8 mouse cellular contexts compared by ENCODE assay signal in genomic region chr13:113614635-113615545, GRCm38 (mm10). TPM values are rescaled to one million over a fixed set of nuclear protein-coding genes. Genes with fewer than 3 reads are reported as not detected.
DNase-seq lines count a peak whose midpoint lies in the region; ATAC-seq and TF ChIP-seq lines count a peak whose summit lies in the region.

No protein-coding gene starts in this region.

- no peaks in the 10 kb centered on the region for H3K9me3 ChIP-seq in hindbrain, embryonic 11.5 days (ENCODE audit: control insufficient read depth, low read length)

- H3K27me3 ChIP-seq in cerebellum, adult 2 months (ENCODE audit: control insufficient read depth, insufficient read depth, low read length), result no peaks in the 10 kb centered on the region
- H3K27me3 ChIP-seq in hindbrain, embryonic 11.5 days (ENCODE audit: control insufficient read depth, insufficient read depth, low read length), result no peaks in the 10 kb centered on the region

- H3K36me3 ChIP-seq in hindbrain, embryonic 11.5 days (ENCODE audit: control insufficient read depth, insufficient read depth, low read length), result no peaks in the 10 kb centered on the region

- peak overlapping the region; percentile 52 for H3K9ac ChIP-seq in hindbrain, embryonic 11.5 days (ENCODE audit: low read depth, low read length)

- 0 out of 2 replicates have a peak overlapping the region, but pooled peaks have one; percentile 1 for H3K27ac ChIP-seq in cerebellum, adult 2 months (ENCODE audit: insufficient read depth, low read length)
- H3K27ac ChIP-seq in hindbrain, embryonic 11.5 days (ENCODE audit: low read depth, low read length), result no peak overlapping the region; the same call in 1 of the 2 replicates

- WGBS in cerebellum, adult 2 months, result 9% methylated on average over 24 of the region's 24 CpGs
- 28% methylated on average over 24 of the region's 24 CpGs for WGBS in hindbrain, embryonic 11.5 days

- H3K4me2 ChIP-seq in hindbrain, embryonic 11.5 days (replicated peaks; ENCODE audit: low read depth, low read length), result peak overlapping the region; percentile 84

- 0 out of 2 replicates have a peak, but pooled peaks have one; percentile 15 for ATAC-seq in frontal cortex, adult (ENCODE audit: low TSS enrichment)
- no peak for ATAC-seq in hindbrain, embryonic 11.5 days (ENCODE audit: low FRiP score)

- H3K4me3 ChIP-seq in cerebellum, adult 2 months (replicated peaks; ENCODE audit: insufficient read depth, low read depth, low read length), result peak overlapping the region; percentile 67
- H3K4me3 ChIP-seq in hindbrain, embryonic 11.5 days (ENCODE audit: low read depth, low read length), result peak overlapping the region; percentile 78

- TF ChIP-seq CTCF in cerebellum, adult 2 months (IDR thresholded peaks at IDR 0.05; ENCODE audit: borderline replicate concordance, insufficient read depth, low read depth, low read length), result no peak

- DNase-seq in NIH3T3 (ENCODE audit: low read depth), result peak; percentile 93
- peak; percentile 82 to 86 for DNase-seq in cerebellum, adult 2 months
- DNase-seq in hindbrain, embryonic 11.5 days (ENCODE audit: low spot score), result peak; percentile 74
- peak; percentile 50 to 79 for DNase-seq in layer of hippocampus, postnatal 14 days (ENCODE audit: low spot score in 2 of 2)
- peak; percentile 91 for DNase-seq in lung, postnatal 25 days (ENCODE audit: low spot score)
- DNase-seq in retina, postnatal 7 days (ENCODE audit: low read depth, low spot score), result peak; percentile 60
- peak; percentile 92 for DNase-seq in thymus, postnatal 4 days

- no peak for TF ChIP-seq POLR2A in cerebellum, adult 2 months (IDR thresholded peaks at IDR 0.05; ENCODE audit: borderline replicate concordance, insufficient read depth, low read length)

- H3K4me1 ChIP-seq in cerebellum, adult 2 months (ENCODE audit: control insufficient read depth, insufficient read depth, low read length), result peaks cover 14% of the 10 kb centered on the region
- peaks cover 22% of the 10 kb centered on the region for H3K4me1 ChIP-seq in hindbrain, embryonic 11.5 days (replicated peaks; ENCODE audit: control insufficient read depth, insufficient read depth, low read length)

RNA-seq across cellular contexts. Expression of gene Snx18, which starts 3.5 kb away (rescaled TPM):
- polyA plus RNA-seq in cerebellum, adult 2 months (2012; rRNA removed), result 16.4 and 17.0 TPM in 2 replicates
- polyA plus RNA-seq in hindbrain, embryonic 11.5 days (2014; fragmentation: Nextera tagmentation; extraction: Ambion mirVana), result 22.0 and 25.8 TPM in 2 replicates
- 10 to 100 TPM; 26.6 to 29.4 TPM for total RNA-seq in layer of hippocampus, postnatal 14 days (2021)

RNA-seq across cellular contexts. Expression of gene Hspb3, which starts 48.6 kb away (rescaled TPM):
- polyA plus RNA-seq in cerebellum, adult 2 months (2012; rRNA removed), result 1.9 and 2.7 TPM in 2 replicates
- polyA plus RNA-seq in hindbrain, embryonic 11.5 days (2014; fragmentation: Nextera tagmentation; extraction: Ambion mirVana), result not detected in 2 replicates
- total RNA-seq in layer of hippocampus, postnatal 14 days (2021), result 1 to 10 TPM; 1.2 to 1.5 TPM
